ENCODE assay signal across 13 mouse cellular contexts in genomic region chr8:120012927-120013326, GRCm38 (mm10). TPM values are rescaled to one million over a fixed set of nuclear protein-coding genes. Genes with fewer than 3 reads are reported as not detected.
A peak's percentile ranks its signal among the peaks of the same experiment; 100 is the strongest.
DNase-seq lines count a peak whose midpoint lies in the region; ATAC-seq and TF ChIP-seq lines count a peak whose summit lies in the region.
"Had no signal": no experiment of that assay in that cellular context is flagged by ENCODE, and none has a peak within 500 bp of the region (broad histone marks: within the 10 kb centered on the region; RNA-seq: fewer than 3 reads in every experiment).

No protein-coding gene starts in this region.

- no peak overlapping the region for H3K9ac ChIP-seq in lung, embryonic 14.5 days
- H3K9ac ChIP-seq in limb, embryonic 11.5 days (ENCODE audit: low read length) = no peak overlapping the region
- H3K9ac ChIP-seq: embryonic facial prominence, embryonic 13.5 days; neural tube, embryonic 13.5 days had no signal

- H3K27ac ChIP-seq in lung, embryonic 14.5 days (ENCODE audit: low read depth) = no peak overlapping the region
- no peak overlapping the region for H3K27ac ChIP-seq in limb, embryonic 11.5 days (replicated peaks; ENCODE audit: low read depth, low read length)
- H3K27ac ChIP-seq: embryonic facial prominence, embryonic 13.5 days; neural tube, embryonic 13.5 days had no signal

- no peak for TF ChIP-seq CTCF in lung, embryonic 14.5 days (IDR thresholded peaks at IDR 0.05; ENCODE audit: low read depth)
- no peak for TF ChIP-seq CTCF in G1E (IDR thresholded peaks at IDR 0.05; ENCODE audit: low read depth, low read length)
- no peak for TF ChIP-seq CTCF in brain, embryonic 14.5 days (IDR thresholded peaks at IDR 0.05; ENCODE audit: borderline replicate concordance, extremely low read depth, insufficient read depth, insufficient read length)

- 34% methylated on average over 9 of the region's 9 CpGs for WGBS in lung, embryonic 14.5 days
- WGBS in limb, embryonic 11.5 days = 31% methylated on average over 9 of the region's 9 CpGs

- H3K36me3 ChIP-seq in lung, embryonic 14.5 days (ENCODE audit: insufficient read depth) = no peaks in the 10 kb centered on the region
- no peaks in the 10 kb centered on the region for H3K36me3 ChIP-seq in G1E (replicated peaks)
- peaks cover 2% of the 10 kb centered on the region; the same call in 1 of the 2 replicates for H3K36me3 ChIP-seq in limb, embryonic 11.5 days (ENCODE audit: control insufficient read depth, insufficient read depth, low read length)
- H3K36me3 ChIP-seq: embryonic facial prominence, embryonic 13.5 days; neural tube, embryonic 13.5 days had no signal

- H3K4me2 ChIP-seq in lung, embryonic 14.5 days = no peak overlapping the region
- no peak overlapping the region for H3K4me2 ChIP-seq in limb, embryonic 11.5 days (ENCODE audit: low read depth, severe bottlenecking)
- H3K4me2 ChIP-seq: embryonic facial prominence, embryonic 13.5 days; neural tube, embryonic 13.5 days had no signal

- ATAC-seq in lung, embryonic 14.5 days (ENCODE audit: insufficient read depth) = peak; percentile 75
- 0 out of 2 replicates have a peak, but pooled peaks have one; percentile 37 for ATAC-seq in G1E (ENCODE audit: extremely low read depth, insufficient number of reproducible peaks, low FRiP score, poor library complexity, severe bottlenecking)
- ATAC-seq in limb, embryonic 11.5 days (ENCODE audit: insufficient number of reproducible peaks, low FRiP score, low TSS enrichment, low read depth) = 0 out of 2 replicates have a peak, but pooled peaks have one; percentile 42
- ATAC-seq: hindbrain, embryonic 16.5 days; Patski had no signal

- TF ChIP-seq POLR2A in brain, embryonic 14.5 days (IDR thresholded peaks at IDR 0.05; ENCODE audit: borderline replicate concordance, extremely low read depth, insufficient read depth, insufficient read length, poor library complexity, severe bottlenecking) = no peak

- no peaks in the 10 kb centered on the region for H3K27me3 ChIP-seq in lung, embryonic 14.5 days (ENCODE audit: insufficient read depth, low read length)
- H3K27me3 ChIP-seq in G1E (ENCODE audit: insufficient read depth, low read length) = peaks cover 70% of the 10 kb centered on the region
- H3K27me3 ChIP-seq in limb, embryonic 11.5 days (ENCODE audit: control insufficient read depth, insufficient read depth, low read length) = no peaks in the 10 kb centered on the region
- H3K27me3 ChIP-seq: embryonic facial prominence, embryonic 13.5 days; neural tube, embryonic 13.5 days; Patski had no signal

- H3K9me3 ChIP-seq in lung, embryonic 14.5 days (ENCODE audit: low read depth, low read length) = no peaks in the 10 kb centered on the region
- H3K9me3 ChIP-seq in G1E (replicated peaks) = no peaks in the 10 kb centered on the region
- H3K9me3 ChIP-seq in limb, embryonic 11.5 days (ENCODE audit: control insufficient read depth, low read length) = no peaks in the 10 kb centered on the region
- H3K9me3 ChIP-seq: embryonic facial prominence, embryonic 13.5 days; neural tube, embryonic 13.5 days had no signal

- H3K4me3 ChIP-seq in lung, embryonic 14.5 days (ENCODE audit: low read depth, low read length) = no peak overlapping the region
- no peak overlapping the region for H3K4me3 ChIP-seq in G1E (ENCODE audit: low read depth, low read length)
- no peak overlapping the region for H3K4me3 ChIP-seq in limb, embryonic 11.5 days (ENCODE audit: low read depth, low read length)
- H3K4me3 ChIP-seq: embryonic facial prominence, embryonic 13.5 days; neural tube, embryonic 13.5 days had no signal

- H3K4me1 ChIP-seq in lung, embryonic 14.5 days (ENCODE audit: insufficient read depth) = no peaks in the 10 kb centered on the region
- peaks cover 29% of the 10 kb centered on the region for H3K4me1 ChIP-seq in G1E (ENCODE audit: insufficient read depth, low read depth, low read length)
- H3K4me1 ChIP-seq in limb, embryonic 11.5 days (ENCODE audit: control insufficient read depth, insufficient read depth, low read length) = peaks cover 5% of the 10 kb centered on the region; the same call in 1 of the 2 replicates

- DNase-seq in lung, embryonic 14.5 days = peak; percentile 48
- DNase-seq in lung, adult 18-20 months = no peak
- DNase-seq in G1E (ENCODE audit: low spot score) = no peak
- DNase-seq in brain, embryonic 14.5 days (ENCODE audit: low read depth) = peak; percentile 47
- no peak for DNase-seq in limb, embryonic 11.5 days (ENCODE audit: low spot score)
- no peak for DNase-seq in gastrocnemius, adult 18-20 months (ENCODE audit: low spot score)
- no peak for DNase-seq in layer of hippocampus, adult 9-10 months (ENCODE audit: low spot score)
- no peak for DNase-seq in ovary, postnatal 14 days (ENCODE audit: low spot score)
- DNase-seq: gastrocnemius, postnatal 36 days had no signal

RNA-seq across cellular contexts. Expression of gene Crispld2, which starts 20.7 kb away (rescaled TPM):
- polyA plus RNA-seq in lung, embryonic 14.5 days (2014; fragmentation: Nextera tagmentation; extraction: Ambion mirVana) = 4.4 and 4.9 TPM in 2 replicates
- 0.24 and 0.45 TPM in 2 replicates for total RNA-seq in G1E (2014; fragmentation: Nextera tagmentation)
- 2.8 and 3.7 TPM in 2 replicates for total RNA-seq in G1E (2017)
- 0.23 and 0.24 TPM in 2 replicates for polyA plus RNA-seq in G1E (2012)
- 1.3 and 2.2 TPM in 2 replicates for polyA plus RNA-seq in brain, embryonic 14.5 days (2012; rRNA removed)
- 2.7 and 3.1 TPM in 2 replicates for polyA plus RNA-seq in limb, embryonic 11.5 days (2014; fragmentation: Nextera tagmentation; extraction: Ambion mirVana)
- total RNA-seq in gastrocnemius, adult 18-20 months (2021) = 10 to 100 TPM; 11.2 to 13.1 TPM

Comparison
In these comparisons a context has a peak if more than half of its experiments do, and no peak if none do; other contexts are left out.
1. DNase-seq: peak in lung, embryonic 14.5 days (single experiment) and brain, embryonic 14.5 days (single experiment); none in lung, adult 18-20 months (0 of 2), G1E (single experiment), limb, embryonic 11.5 days (single experiment), gastrocnemius, adult 18-20 months (single experiment), layer of hippocampus, adult 9-10 months (single experiment) and ovary, postnatal 14 days (single experiment).
2. Peak in every context shown above with its lines, with median percentiles within 50 percentile points of each other: ATAC-seq.